Comparison of ENCODE assay signal across 7 mouse cellular contexts in the genomic region with DNA sequence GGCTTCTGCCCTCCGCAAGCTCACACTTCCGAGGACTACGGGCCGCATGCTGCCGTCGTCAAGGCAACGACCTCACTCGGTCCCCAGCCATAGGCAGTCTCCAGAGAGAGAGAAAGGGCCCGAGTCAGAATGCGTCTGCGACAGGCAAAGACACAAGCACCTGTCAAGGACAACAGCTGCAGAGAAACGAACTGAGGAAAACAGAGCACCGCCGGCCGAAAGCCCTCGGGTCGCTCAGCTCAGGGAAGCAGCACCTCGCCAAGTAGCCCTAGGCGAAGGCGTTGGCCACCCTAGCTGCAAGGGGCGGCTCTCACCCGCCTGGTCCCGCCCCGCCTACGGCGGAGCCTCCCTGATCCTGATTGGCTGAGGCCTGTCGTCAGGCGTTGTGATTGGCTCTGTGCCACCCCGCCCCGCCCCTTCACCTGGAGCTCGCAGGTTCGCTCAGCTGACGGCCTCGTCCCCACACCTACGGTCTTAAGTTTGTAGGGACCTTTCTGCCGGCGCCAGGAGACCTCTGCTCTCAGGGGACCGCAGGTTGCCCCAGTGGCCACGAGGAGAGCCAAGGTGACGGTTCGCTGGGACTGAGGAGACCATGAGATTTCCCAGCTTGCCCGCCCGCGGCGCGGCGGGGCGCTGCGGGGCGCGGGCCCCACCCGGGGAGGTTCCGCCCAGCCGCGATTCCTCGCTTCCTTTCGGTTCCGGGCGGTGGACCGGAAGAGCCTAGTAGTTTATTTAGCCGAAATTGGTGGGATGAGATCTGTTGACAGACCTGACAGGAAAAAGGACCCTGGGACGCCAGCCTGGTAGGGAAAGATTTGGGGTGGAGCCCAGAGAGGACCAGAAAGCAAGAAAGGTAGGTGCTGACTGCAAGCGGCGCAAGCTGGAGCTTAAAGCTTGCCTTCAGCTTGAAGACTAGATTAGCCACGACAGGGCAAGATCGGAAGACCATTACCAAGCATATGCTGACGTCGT. TPM values are rescaled to one million over a fixed set of nuclear protein-coding genes. Genes with fewer than 3 reads are reported as not detected.
A peak's percentile ranks its signal among the peaks of the same experiment; 100 is the strongest.
DNase-seq lines count a peak whose midpoint lies in the region; ATAC-seq lines count a peak whose summit lies in the region.

No protein-coding gene starts in this region.

- peaks cover 9% of the 10 kb centered on the region for H3K27me3 ChIP-seq in embryonic facial prominence, embryonic 12.5 days
- H3K27me3 ChIP-seq in limb, embryonic 11.5 days (ENCODE audit: control insufficient read depth, insufficient read depth, low read length): 0 out of 2 replicates have a peak, but pooled peaks cover 2% of the 10 kb centered on the region
- H3K27me3 ChIP-seq in midbrain, embryonic 14.5 days (ENCODE audit: control insufficient read depth, insufficient read depth, low read length): peaks cover 6% of the 10 kb centered on the region; the same call in 1 of the 2 replicates

- peak overlapping the region; percentile 91 for H3K4me2 ChIP-seq in embryonic facial prominence, embryonic 12.5 days (replicated peaks)
- H3K4me2 ChIP-seq in limb, embryonic 11.5 days (ENCODE audit: low read depth, severe bottlenecking): peak overlapping the region; percentile 99
- peak overlapping the region; percentile 98 for H3K4me2 ChIP-seq in midbrain, embryonic 14.5 days (ENCODE audit: low read length)

- peak overlapping the region; percentile 71 for H3K4me3 ChIP-seq in embryonic facial prominence, embryonic 12.5 days
- peak overlapping the region; percentile 62 for H3K4me3 ChIP-seq in limb, embryonic 11.5 days (ENCODE audit: low read depth, low read length)
- H3K4me3 ChIP-seq in midbrain, embryonic 14.5 days (replicated peaks; ENCODE audit: low read depth, low read length): peak overlapping the region; percentile 76

- H3K9me3 ChIP-seq in embryonic facial prominence, embryonic 12.5 days: no peaks in the 10 kb centered on the region
- no peaks in the 10 kb centered on the region for H3K9me3 ChIP-seq in limb, embryonic 11.5 days (ENCODE audit: control insufficient read depth, low read length)
- no peaks in the 10 kb centered on the region for H3K9me3 ChIP-seq in midbrain, embryonic 14.5 days (ENCODE audit: control insufficient read depth, low read length)

- no peak overlapping the region for H3K27ac ChIP-seq in embryonic facial prominence, embryonic 12.5 days
- H3K27ac ChIP-seq in limb, embryonic 11.5 days (replicated peaks; ENCODE audit: low read depth, low read length): no peak overlapping the region
- H3K27ac ChIP-seq in midbrain, embryonic 14.5 days (replicated peaks; ENCODE audit: low read depth, low read length): peak overlapping the region; percentile 41; the same call in 1 of the 2 replicates

- peak overlapping the region; percentile 37; the same call in 1 of the 2 replicates for H3K9ac ChIP-seq in embryonic facial prominence, embryonic 12.5 days
- H3K9ac ChIP-seq in limb, embryonic 11.5 days (ENCODE audit: low read length): peak overlapping the region; percentile 40
- peak overlapping the region; percentile 57 for H3K9ac ChIP-seq in midbrain, embryonic 14.5 days (replicated peaks; ENCODE audit: low read length)

- under 1% methylated on average over 62 of the region's 68 CpGs for WGBS in embryonic facial prominence, embryonic 12.5 days
- under 1% methylated on average over 67 of the region's 68 CpGs for WGBS in limb, embryonic 11.5 days
- WGBS in midbrain, embryonic 14.5 days: under 1% methylated on average over 68 of the region's 68 CpGs

- peak; percentile 95 for DNase-seq in adrenal gland, postnatal 25 days
- peak; percentile 100 for DNase-seq in heart, adult 11 months
- peak; percentile 98 for DNase-seq in kidney, adult 18-20 months
- peak; percentile 91 for DNase-seq in limb, embryonic 11.5 days (ENCODE audit: low spot score)
- peak; percentile 93 for DNase-seq in midbrain, embryonic 14.5 days
- DNase-seq in spleen, adult 18-20 months: peak; percentile 94 to 97

- peak; percentile 97 for ATAC-seq in embryonic facial prominence, embryonic 12.5 days (ENCODE audit: insufficient number of reproducible peaks, insufficient read depth, low FRiP score, low TSS enrichment)
- peak; percentile 99 for ATAC-seq in limb, embryonic 11.5 days (ENCODE audit: insufficient number of reproducible peaks, low FRiP score, low TSS enrichment, low read depth)
- peak; percentile 99 for ATAC-seq in midbrain, embryonic 14.5 days (ENCODE audit: low FRiP score, low TSS enrichment)

- no peaks in the 10 kb centered on the region for H3K4me1 ChIP-seq in embryonic facial prominence, embryonic 12.5 days
- 0 out of 2 replicates have a peak, but pooled peaks cover 2% of the 10 kb centered on the region for H3K4me1 ChIP-seq in limb, embryonic 11.5 days (ENCODE audit: control insufficient read depth, insufficient read depth, low read length)
- H3K4me1 ChIP-seq in midbrain, embryonic 14.5 days (ENCODE audit: control insufficient read depth, insufficient read depth, low read length): no peaks in the 10 kb centered on the region

- H3K36me3 ChIP-seq in embryonic facial prominence, embryonic 12.5 days: no peaks in the 10 kb centered on the region
- H3K36me3 ChIP-seq in limb, embryonic 11.5 days (ENCODE audit: control insufficient read depth, insufficient read depth, low read length): no peaks in the 10 kb centered on the region
- no peaks in the 10 kb centered on the region for H3K36me3 ChIP-seq in midbrain, embryonic 14.5 days (ENCODE audit: control insufficient read depth, insufficient read depth, low read length)

RNA-seq across cellular contexts. Expression of a gene that starts 1.0 kb away (rescaled TPM):
- total RNA-seq in adrenal gland, postnatal 25 days (2021): 4.6 and 6.5 TPM in 2 replicates
- 0.91 and 1.0 TPM in 2 replicates for polyA plus RNA-seq in embryonic facial prominence, embryonic 12.5 days (2016; fragmentation: Nextera tagmentation; extraction: Ambion mirVana)
- 0.20 and 0.28 TPM in 2 replicates for polyA plus RNA-seq in limb, embryonic 11.5 days (2014; fragmentation: Nextera tagmentation; extraction: Ambion mirVana)
- polyA plus RNA-seq in midbrain, embryonic 14.5 days (2014; fragmentation: Nextera tagmentation; extraction: Ambion mirVana): 7.7 and 8.3 TPM in 2 replicates

RNA-seq across cellular contexts. Expression of a gene that starts 40.9 kb away (rescaled TPM):
- 133 and 158 TPM in 2 replicates for total RNA-seq in adrenal gland, postnatal 25 days (2021)
- 218 and 225 TPM in 2 replicates for polyA plus RNA-seq in embryonic facial prominence, embryonic 12.5 days (2016; fragmentation: Nextera tagmentation; extraction: Ambion mirVana)
- 256 TPM in 2 replicates for polyA plus RNA-seq in limb, embryonic 11.5 days (2014; fragmentation: Nextera tagmentation; extraction: Ambion mirVana)
- 377 and 407 TPM in 2 replicates for polyA plus RNA-seq in midbrain, embryonic 14.5 days (2014; fragmentation: Nextera tagmentation; extraction: Ambion mirVana)

RNA-seq across cellular contexts. Expression of a gene that starts 55.4 kb away (rescaled TPM):
- not detected in 2 replicates for total RNA-seq in adrenal gland, postnatal 25 days (2021)
- polyA plus RNA-seq in embryonic facial prominence, embryonic 12.5 days (2016; fragmentation: Nextera tagmentation; extraction: Ambion mirVana): not detected in 2 replicates
- polyA plus RNA-seq in limb, embryonic 11.5 days (2014; fragmentation: Nextera tagmentation; extraction: Ambion mirVana): not detected in 2 replicates
- 0.29 TPM in 1 of 2 replicates, not detected in the other for polyA plus RNA-seq in midbrain, embryonic 14.5 days (2014; fragmentation: Nextera tagmentation; extraction: Ambion mirVana)
